Mouse (Mus musculus) spleen, postnatal 10 days (tissue): ENCODE data around the gene Foxp1.

Experiments
- DNase-seq, 2 experiments: peaks; one replicate each; pipeline ENCODE4 v3.0.0; 2021 to 2022; ENCODE audit warnings: low spot score in 2 of 2

The Foxp1 gene

DNA sequence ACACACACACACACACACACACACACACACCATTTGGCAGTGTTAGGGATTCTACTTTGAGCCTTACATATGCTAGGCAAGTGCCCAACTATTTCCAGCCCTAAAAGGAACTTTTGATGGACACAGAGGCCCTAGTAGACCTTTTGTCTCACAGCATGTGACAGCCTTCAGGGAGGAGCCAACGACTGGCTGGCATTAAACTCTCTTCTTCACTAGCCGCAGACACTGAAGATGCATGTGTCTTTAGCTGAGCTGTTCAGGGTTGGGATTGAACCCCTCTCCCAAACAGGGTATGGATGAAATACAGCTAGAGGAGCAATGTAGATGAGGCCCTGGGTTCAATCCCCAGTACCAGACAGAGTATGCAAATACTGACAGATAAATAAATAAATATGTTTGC, 428.7 kb downstream of the Foxp1 start:
- no peak for DNase-seq

DNA sequence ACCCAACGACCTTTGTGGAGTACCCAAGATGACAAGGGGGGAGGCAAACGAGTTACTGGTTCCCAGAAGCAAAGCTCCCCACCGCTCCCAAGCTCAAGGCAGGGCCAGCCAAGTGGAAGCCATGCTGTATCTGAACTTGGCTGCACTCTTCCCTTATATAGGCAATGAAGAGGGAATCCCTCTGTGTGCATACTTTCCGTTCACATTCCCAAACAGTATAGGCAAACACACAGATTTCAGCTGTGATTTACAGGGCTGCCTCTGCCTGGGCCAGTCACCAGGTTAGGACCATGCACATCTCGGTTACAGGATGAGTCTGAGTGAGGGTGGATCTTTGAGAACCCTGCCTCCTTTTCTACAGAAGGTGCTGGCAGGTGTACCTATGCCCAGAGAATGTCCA, 429.3 kb downstream of the Foxp1 start:
- DNase-seq, result no peak

- no peak for DNase-seq
Measured at GRCm38 (mm10) chr6:99091799-99092198, 430.7 kb downstream of the Foxp1 start.

GRCm38 (mm10) chr6:99087598-99087997, 434.9 kb downstream of the Foxp1 start:
- no peak for DNase-seq

DNA sequence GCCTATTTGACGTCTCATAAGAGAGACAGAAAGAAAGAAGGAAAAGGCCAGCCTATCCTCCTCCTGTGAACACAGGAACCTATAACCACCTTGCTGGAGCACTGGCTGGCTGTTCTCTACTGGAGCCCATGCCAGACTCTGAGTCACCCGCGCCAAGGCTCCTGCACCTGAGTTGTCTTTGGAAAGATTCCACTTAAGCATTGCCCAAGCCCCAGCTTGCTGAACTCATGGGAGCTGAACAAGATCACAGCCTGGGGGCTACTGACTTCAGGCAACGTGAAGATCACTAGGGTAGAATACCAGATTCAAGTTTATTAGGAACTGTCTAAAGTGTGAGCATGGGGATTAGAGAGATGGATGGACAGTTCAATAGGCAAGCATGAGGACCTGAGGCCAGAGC, 437.6 kb downstream of the Foxp1 start:
- DNase-seq, result no peak

DNA sequence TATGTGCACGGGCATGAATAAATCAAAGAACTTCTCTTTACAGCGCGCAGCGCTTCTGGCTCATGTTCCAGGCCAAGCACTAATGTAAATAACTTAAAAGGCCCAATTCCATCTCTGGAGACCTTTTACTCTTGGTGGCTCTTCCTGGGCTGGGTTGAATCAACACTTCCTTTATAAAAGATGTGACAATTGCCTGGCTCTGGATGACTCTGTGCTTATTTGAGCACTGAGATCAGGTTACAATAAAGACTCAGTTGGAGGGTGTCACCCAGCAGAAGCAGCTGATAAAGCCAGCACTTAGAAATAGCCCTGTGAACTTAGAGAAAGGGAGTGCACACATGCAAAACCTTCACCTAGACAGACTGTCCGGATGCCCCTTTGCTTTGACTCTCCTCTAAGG, 441.3 kb downstream of the Foxp1 start:
- DNase-seq, result no peak

GRCm38 (mm10) chr6:99079041-99079835, 443.3 kb downstream of the Foxp1 start:
- DNase-seq, result no peak

DNA sequence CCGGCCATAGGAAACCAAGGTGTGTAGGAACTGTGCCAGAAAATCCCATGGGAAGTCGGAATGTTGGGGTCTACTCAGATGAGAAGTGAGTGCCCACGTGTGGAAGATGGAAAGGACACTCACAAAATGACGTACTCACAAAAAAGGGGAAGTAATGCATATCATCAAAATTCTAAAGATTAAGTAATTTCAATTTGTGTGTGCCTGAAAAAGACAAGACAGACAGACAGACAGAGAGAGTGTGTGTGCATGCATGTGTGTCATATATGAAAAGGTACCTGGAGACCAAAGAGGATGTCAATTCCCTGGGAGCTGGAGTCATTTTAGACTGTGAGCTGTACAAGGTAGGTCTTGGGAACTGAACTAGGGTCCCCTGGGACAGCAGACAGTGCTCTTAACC, 444.4 kb downstream of the Foxp1 start:
- DNase-seq, result no peak

DNA sequence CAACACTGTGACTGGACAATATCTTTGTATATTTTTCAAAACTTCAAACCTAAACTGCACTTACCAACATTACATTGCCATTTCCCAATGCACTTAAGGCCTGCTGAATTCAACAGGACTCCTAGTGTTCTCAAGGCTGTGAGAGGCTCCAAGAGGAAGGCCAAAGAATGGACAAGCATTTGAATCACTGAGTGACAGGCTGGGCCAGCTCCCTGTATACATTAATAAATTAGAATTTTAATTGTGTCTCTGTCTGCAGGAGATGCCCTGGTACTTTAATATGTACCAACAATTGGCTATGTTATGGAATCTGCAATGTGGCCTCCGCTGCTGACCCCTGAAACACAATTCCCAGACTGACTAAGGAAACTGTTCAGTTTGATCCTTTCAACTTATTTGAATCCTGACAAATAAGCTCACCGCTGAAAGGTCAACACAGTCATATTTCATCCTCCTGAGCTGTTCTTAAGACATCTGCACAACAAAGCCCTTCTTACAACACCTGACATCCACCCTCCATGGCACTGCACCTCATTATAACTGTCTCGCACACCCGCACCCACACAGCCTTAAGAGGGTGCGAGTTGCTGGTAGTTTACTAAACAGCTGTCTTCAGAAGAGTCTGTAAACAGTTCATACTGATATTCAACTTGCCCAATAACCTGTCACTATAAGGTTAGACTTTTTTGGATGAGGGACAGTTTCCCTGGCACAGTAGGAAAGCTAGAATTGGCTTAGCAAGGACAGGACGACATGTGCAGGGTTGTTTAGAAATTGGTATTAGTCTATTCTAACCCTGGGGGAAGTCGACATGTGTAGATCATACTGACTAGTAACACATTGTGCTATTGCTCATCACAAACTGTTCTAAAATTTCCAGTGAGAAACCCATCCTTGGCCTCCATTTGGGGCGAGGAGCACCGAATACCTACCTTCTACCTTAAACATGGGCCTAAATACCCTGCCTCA, 448.9 kb downstream of the Foxp1 start:
- DNase-seq, result no peak

GRCm38 (mm10) chr6:99070710-99071109, 451.8 kb downstream of the Foxp1 start:
- no peak for DNase-seq

GRCm38 (mm10) chr6:99069726-99070125, 452.8 kb downstream of the Foxp1 start:
- no peak for DNase-seq

DNA sequence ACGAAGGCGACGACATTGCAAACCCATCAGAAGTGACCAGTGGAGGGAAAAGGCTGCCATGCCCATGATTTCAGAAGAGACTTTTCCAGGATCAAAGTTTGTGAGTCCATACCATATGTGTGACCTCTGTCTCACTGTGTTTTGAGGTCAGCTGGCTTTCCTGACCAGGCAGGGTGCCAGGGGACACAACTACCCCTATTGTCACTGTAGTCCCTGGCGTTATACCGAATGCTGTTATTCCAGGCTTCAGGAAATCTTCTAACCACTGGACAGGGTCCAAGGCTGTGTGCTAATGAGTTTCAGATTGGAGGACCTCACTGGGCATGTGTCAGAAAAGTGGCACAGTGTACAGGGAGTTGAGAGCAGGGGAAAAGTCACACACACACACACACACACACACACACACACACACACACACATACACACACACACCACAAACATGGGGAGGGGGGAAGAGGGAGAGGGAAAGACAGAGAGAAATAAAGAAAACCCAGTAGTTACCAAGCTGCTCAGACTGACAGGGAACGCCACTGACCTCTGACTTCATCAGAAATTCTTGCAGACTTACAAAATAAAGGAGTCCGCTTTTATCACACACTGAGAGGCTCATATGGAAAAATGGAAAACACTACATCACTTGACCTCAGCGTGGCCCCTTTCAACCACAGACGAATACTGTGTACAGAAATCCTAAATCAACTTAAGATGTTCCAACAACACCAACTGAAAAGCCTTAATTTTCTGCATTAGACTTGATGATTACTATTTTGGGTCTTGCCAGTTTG, 456.8 kb downstream of the Foxp1 start:
- DNase-seq, result no peak

DNA sequence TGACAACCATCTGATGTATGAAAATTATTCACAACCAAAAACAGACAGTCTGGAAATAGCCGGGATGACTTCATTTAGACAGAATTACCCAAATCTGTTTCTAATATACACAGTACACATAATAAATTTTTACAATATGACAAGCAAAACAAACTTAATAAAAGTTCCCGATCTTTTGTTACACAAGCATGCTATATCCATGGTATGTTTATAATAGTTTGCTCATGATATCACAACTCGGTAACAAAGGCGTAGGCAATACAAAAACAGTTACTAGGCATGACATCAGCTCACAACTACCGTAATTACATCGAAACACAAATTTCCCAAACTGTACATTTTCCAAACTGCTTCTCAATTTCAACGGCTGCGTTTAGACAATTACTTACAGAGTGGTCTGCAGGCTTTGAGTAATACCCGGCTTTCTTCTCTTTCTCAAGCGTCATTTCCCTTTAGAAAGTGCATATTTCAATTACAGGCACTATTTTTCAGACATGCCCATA, 458.5 kb downstream of the Foxp1 start:
- DNase-seq, result no peak

- no peak for DNase-seq
Measured at GRCm38 (mm10) chr6:99062931-99063330, 459.6 kb downstream of the Foxp1 start.

GRCm38 (mm10) chr6:99058688-99059087, 463.8 kb downstream of the Foxp1 start:
- no peak for DNase-seq

GRCm38 (mm10) chr6:99057113-99057553, 465.4 kb downstream of the Foxp1 start:
- peak in 1 of 2 experiments; percentile 47 for DNase-seq

DNA sequence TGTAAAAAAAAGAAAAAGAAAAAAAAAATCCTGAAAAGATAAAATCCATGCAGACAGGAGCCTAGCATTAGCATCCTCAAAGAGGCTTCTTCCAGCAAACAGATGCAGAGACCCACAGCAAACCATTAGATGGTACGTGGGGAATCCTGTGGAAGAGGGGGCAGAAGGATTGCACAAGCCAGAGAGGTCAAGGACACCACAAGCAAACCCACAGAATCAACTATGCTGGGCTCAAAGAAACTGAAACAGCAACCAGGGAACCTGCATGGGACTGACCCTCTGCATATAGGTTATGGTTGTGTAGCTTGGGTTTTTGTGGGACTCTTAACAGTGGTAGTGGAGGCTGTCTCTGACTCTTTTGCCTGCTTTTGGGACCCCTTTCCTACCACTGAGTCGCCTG, 466.1 kb downstream of the Foxp1 start:
- no peak for DNase-seq

DNA sequence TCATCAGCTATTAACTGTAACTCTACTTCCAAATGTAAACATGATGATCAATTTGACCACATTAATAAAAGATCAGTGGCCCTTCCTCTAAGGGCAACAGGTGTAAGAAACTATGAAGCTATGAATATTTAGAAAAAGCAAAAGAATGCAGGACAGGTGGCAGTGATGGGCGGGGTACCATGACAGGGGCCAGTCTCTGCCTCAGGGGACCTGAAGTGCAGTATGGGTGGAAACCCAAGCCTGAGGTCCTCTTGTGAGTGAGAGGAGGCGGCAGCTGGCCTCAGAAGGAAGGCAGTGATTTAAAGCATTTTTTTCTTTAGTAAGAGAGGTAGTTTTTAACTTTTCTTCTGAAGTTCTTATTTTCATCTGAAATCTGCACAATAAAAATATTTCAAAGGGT, 468.5 kb downstream of the Foxp1 start:
- peak in 1 of 2 experiments; percentile 57 for DNase-seq

GRCm38 (mm10) chr6:99053111-99053510, 469.4 kb downstream of the Foxp1 start:
- peak in 1 of 2 experiments; percentile 43 for DNase-seq

DNA sequence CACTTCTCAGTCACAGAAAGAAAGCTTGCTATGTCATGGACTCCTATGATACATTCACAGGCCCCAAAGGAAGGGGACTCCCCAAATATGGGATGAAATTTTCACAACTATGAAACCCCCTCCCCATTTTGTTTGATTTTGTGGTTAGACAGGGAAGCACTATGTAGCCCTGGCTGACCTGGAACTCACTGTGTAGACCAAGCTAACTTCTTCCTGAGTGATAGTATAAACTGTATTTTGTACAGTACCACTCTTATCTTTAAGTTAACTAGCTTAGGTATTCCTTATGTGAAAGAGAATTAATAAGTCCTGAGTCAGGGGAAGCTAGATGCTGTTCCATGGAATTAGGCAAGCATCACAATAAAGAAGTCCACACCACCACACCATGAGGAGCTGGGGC, 470.8 kb downstream of the Foxp1 start:
- DNase-seq, result no peak

DNA sequence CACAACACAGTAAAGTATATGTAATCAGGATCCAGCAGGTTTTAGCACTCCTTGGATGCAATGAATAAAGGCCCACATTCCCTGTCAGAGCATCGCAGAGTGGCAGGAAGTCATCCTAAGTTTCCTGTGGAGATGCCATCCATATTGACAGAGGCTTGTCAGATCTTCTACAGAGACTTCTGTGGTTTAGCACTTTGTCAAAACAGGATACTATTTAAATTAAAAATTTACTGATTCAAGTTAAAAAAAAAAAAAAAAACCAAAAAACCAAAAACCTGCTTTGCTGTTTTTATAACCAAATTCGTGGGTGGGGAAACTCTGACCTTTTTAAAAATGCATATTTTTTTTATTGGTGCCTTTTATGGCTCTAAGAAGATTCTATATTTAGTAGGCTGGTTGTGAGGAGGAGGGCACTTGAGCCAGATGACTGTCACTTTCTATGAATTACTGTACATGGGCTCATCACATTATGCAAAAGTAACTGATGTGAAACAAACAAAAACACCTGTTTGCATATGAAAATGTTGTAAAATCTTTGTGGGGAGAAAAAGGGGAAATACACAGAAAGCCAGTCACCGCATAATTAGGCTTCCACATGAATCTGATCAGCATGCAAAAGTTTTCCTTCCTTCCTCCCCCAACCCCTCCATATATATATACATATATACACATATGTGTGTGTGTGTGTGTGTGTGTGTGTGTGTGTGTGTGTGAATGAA, 472.1 kb downstream of the Foxp1 start:
- no peak for DNase-seq
